Mouse (Mus musculus): ENCODE measurements around the gene Luc7l3. TPM values are rescaled to one million over a fixed set of nuclear protein-coding genes. Genes with fewer than 3 reads are reported as not detected.

Luc7l3 gene
- polyA plus RNA-seq, 1 experiment from 2014 or later = 116 TPM

DNA sequence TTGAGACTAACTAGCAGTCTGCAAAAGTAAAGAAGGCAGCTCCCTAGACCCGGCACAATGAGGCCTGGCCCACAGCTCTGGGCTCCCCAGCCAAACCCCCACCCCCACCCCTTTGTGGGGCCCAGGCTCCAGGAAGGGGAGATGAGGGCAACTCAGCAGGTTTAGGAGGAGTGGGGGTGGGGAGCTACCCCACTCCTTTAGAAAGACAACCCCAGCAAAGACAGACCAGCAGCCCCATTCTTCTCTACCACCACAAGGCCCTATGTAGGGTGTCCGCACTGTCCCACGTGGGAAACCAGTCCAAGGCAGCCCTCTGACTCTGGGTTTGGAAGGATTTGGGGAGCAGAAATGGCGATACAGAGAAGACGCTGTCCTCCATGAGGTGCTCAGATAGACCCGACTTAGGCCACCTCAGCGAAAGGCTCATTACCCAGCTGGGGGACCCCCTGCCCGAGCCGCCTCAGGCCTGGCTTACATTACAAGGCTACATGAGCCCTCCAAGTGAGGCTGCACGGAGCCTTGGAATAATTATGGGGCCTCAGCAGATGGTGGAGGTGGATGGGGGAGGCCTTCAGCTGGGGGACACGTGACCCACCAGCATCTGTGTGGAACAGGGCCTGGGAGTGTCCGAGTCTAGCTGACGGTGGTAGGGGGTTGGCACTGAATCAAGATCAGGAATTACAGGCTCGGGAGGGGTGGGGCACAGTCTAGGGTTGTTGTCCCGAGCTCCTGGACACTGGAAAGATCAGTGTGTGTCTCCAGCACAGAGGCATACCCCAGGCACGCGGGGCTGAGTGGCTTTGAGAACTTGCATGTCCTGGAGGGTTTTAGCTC is 75.6 kb downstream of the Luc7l3 start, which contains the start of gene Wfikkn2:
TSS of gene Wfikkn2 (minus strand) at position 51 of the 834 bp plus-strand sequence.
- Histone ChIP-seq H3K36me3 (ENCODE audit: control insufficient read depth, insufficient read depth, low read length) (no peaks in the 10 kb centered on the region), H3K4me2 (ENCODE audit: low read depth) (no peak within 1 kb of the TSS), H3K9me3 (ENCODE audit: control insufficient read depth, low read length) (no peaks in the 10 kb centered on the region), H3K9ac (ENCODE audit: low read length) (no peak within 1 kb of the TSS), H3K27me3 (ENCODE audit: control insufficient read depth, insufficient read depth, low read length) (0 out of 2 replicates have a peak, but pooled peaks cover 3% of the 10 kb centered on the region), H3K27ac (ENCODE audit: low read depth, low read length) (peak within 1 kb of the TSS; percentile 44), H3K4me1 (ENCODE audit: control insufficient read depth, insufficient read depth, low read length) (peaks cover 20% of the 10 kb centered on the region), H3K4me3 (ENCODE audit: low read depth, low read length) (no peak within 1 kb of the TSS)
- WGBS = 47% methylated on average over 16 of the region's 17 CpGs
- DNase-seq (ENCODE audit: low spot score) (peak; percentile 67), ATAC-seq (ENCODE audit: insufficient read depth, low FRiP score, low TSS enrichment) (peak; percentile 60)

- Histone ChIP-seq H3K36me3 (ENCODE audit: control insufficient read depth, insufficient read depth, low read length) (no peaks in the 10 kb centered on the region), H3K4me1 (ENCODE audit: control insufficient read depth, insufficient read depth, low read length) (peaks cover 23% of the 10 kb centered on the region), H3K9me3 (ENCODE audit: control insufficient read depth, low read length) (no peaks in the 10 kb centered on the region), H3K27ac (ENCODE audit: low read depth, low read length) (no peak overlapping the region), H3K9ac (ENCODE audit: low read length) (no peak overlapping the region), H3K4me3 (ENCODE audit: low read depth, low read length) (no peak overlapping the region), H3K27me3 (ENCODE audit: control insufficient read depth, insufficient read depth, low read length) (0 out of 2 replicates have a peak, but pooled peaks cover 3% of the 10 kb centered on the region), H3K4me2 (ENCODE audit: low read depth) (no peak overlapping the region)
- no peak for ATAC-seq (ENCODE audit: insufficient read depth, low FRiP score, low TSS enrichment)
- 78% methylated on average over 9 of the region's 9 CpGs for WGBS
- no peak for DNase-seq (ENCODE audit: low spot score)
Observed at GRCm38 (mm10) chr11:94244385-94244784, 77.4 kb downstream of the Luc7l3 start.

DNA sequence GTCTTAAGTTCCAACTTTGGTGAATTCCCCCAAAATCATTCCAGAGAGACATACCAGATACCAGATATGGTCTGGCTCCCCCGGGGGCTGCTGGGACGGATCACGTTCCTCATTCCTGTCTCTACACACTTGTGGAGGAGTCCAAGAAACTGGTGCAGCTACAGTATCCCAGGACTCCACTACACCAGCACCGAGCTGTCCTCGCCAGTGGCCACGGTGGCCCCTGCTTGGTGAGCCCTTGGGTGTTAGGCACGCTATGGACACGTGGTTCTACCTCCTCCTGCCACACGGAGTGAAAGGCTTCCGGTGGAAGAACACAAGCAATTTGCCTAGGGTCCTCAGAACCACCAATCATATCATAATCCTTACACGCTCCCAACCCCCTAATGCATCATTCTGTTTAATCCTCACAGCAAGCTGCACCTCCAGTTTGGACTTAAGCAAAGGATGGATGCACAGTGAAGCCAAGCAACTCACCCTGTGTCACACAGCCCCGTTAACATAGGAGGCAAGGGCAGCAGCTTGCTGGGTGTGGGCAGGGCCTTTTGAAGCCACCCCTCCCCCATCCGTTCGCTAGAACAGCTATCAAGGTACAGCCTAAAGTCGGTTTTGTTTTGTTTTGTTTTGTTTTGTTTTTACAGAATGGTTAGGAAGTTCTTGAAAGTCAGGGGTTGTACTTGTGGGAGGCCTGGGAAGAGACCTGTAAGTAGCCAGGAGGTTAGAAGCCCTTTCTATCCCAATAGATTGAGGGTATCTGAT is 78.2 kb downstream of the Luc7l3 start:
- Histone ChIP-seq H3K9ac (ENCODE audit: low read length) (no peak overlapping the region), H3K4me3 (ENCODE audit: low read depth, low read length) (no peak overlapping the region), H3K4me1 (ENCODE audit: control insufficient read depth, insufficient read depth, low read length) (peaks cover 23% of the 10 kb centered on the region), H3K27ac (ENCODE audit: low read depth, low read length) (no peak overlapping the region), H3K9me3 (ENCODE audit: control insufficient read depth, low read length) (no peaks in the 10 kb centered on the region), H3K4me2 (ENCODE audit: low read depth) (peak overlapping the region; percentile 54), H3K36me3 (ENCODE audit: control insufficient read depth, insufficient read depth, low read length) (no peaks in the 10 kb centered on the region), H3K27me3 (ENCODE audit: control insufficient read depth, insufficient read depth, low read length) (0 out of 2 replicates have a peak, but pooled peaks cover 3% of the 10 kb centered on the region)
- ATAC-seq (ENCODE audit: insufficient read depth, low FRiP score, low TSS enrichment) (no peak), DNase-seq (ENCODE audit: low spot score) (no peak)
- 38% methylated on average over 15 of the region's 15 CpGs for WGBS

DNA sequence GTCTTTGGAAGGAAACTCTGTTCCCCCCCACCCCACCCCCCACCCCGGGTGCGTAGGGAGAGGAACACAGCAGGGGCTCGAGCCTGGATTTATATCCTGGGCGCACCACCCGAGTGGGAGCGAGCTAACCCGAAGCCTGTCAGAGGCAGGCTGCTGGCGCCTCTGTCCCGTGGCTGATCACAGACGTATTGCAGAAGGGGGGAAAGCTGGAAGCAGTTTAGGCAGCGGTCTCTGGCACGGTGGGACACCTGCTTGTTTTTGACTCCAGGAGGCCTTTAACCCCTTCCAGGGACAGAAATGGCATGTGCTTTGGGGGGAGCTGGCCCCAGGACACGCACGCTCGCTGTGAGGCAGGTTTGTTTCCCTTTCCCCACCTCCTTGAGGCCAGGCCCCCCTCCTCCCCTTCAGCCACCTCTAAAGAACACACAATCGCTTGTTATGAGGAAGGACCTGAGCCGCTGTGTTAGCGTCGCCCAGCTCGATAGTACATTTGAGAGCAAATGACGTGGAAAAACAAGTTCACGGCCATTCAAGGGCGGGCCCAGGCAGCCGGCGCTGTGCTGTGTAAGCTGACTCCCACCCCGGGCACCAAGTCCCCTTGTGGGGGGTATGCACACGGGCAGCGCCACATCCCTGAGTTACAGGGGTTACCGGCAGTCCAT is 78.9 kb downstream of the Luc7l3 start:
- ATAC-seq (ENCODE audit: insufficient read depth, low FRiP score, low TSS enrichment) (peak; percentile 45; the same call in 1 of the 2 replicates), DNase-seq (ENCODE audit: low spot score) (peak; percentile 71)
- H3K4me3 ChIP-seq (ENCODE audit: low read depth, low read length) = peak overlapping the region; percentile 19
- H3K36me3 ChIP-seq (ENCODE audit: control insufficient read depth, insufficient read depth, low read length) = no peaks in the 10 kb centered on the region
- H3K27me3 ChIP-seq (ENCODE audit: control insufficient read depth, insufficient read depth, low read length) = 0 out of 2 replicates have a peak, but pooled peaks cover 3% of the 10 kb centered on the region
- peak overlapping the region; percentile 54 for H3K4me2 ChIP-seq (ENCODE audit: low read depth)
- H3K9ac ChIP-seq (ENCODE audit: low read length) = peak overlapping the region; percentile 44
- H3K9me3 ChIP-seq (ENCODE audit: control insufficient read depth, low read length) = no peaks in the 10 kb centered on the region
- peaks cover 23% of the 10 kb centered on the region for H3K4me1 ChIP-seq (ENCODE audit: control insufficient read depth, insufficient read depth, low read length)
- 0 out of 2 replicates have a peak overlapping the region, but pooled peaks have one; percentile 27 for H3K27ac ChIP-seq (ENCODE audit: low read depth, low read length)
- 2% methylated on average over 29 of the region's 29 CpGs for WGBS

- Histone ChIP-seq H3K4me1 (ENCODE audit: control insufficient read depth, insufficient read depth, low read length) (peaks cover 15% of the 10 kb centered on the region), H3K9ac (ENCODE audit: low read length) (no peak overlapping the region), H3K36me3 (ENCODE audit: control insufficient read depth, insufficient read depth, low read length) (no peaks in the 10 kb centered on the region), H3K27ac (ENCODE audit: low read depth, low read length) (no peak overlapping the region), H3K9me3 (ENCODE audit: control insufficient read depth, low read length) (no peaks in the 10 kb centered on the region), H3K4me2 (ENCODE audit: low read depth) (no peak overlapping the region), H3K4me3 (ENCODE audit: low read depth, low read length) (no peak overlapping the region), H3K27me3 (ENCODE audit: control insufficient read depth, insufficient read depth, low read length) (0 out of 2 replicates have a peak, but pooled peaks cover 3% of the 10 kb centered on the region)
- ATAC-seq (ENCODE audit: insufficient read depth, low FRiP score, low TSS enrichment) = no peak
- 54% methylated on average over 9 of the region's 9 CpGs for WGBS
- no peak for DNase-seq (ENCODE audit: low spot score)
Observed at GRCm38 (mm10) chr11:94239706-94240105, 82.1 kb downstream of the Luc7l3 start.

GRCm38 (mm10) chr11:94238786-94239185 is 83.0 kb downstream of the Luc7l3 start:
- DNase-seq (ENCODE audit: low spot score) (no peak), ATAC-seq (ENCODE audit: insufficient read depth, low FRiP score, low TSS enrichment) (no peak)
- 0 out of 2 replicates have a peak, but pooled peaks cover 3% of the 10 kb centered on the region for H3K27me3 ChIP-seq (ENCODE audit: control insufficient read depth, insufficient read depth, low read length)
- no peaks in the 10 kb centered on the region for H3K9me3 ChIP-seq (ENCODE audit: control insufficient read depth, low read length)
- no peaks in the 10 kb centered on the region for H3K36me3 ChIP-seq (ENCODE audit: control insufficient read depth, insufficient read depth, low read length)
- no peak overlapping the region for H3K4me3 ChIP-seq (ENCODE audit: low read depth, low read length)
- H3K4me2 ChIP-seq (ENCODE audit: low read depth) = no peak overlapping the region
- H3K9ac ChIP-seq (ENCODE audit: low read length) = no peak overlapping the region
- no peak overlapping the region for H3K27ac ChIP-seq (ENCODE audit: low read depth, low read length)
- 94% methylated on average over 8 of the region's 8 CpGs for WGBS
- peaks cover 15% of the 10 kb centered on the region for H3K4me1 ChIP-seq (ENCODE audit: control insufficient read depth, insufficient read depth, low read length)

Other genes with a start within 250 kb of the Luc7l3 start
- gene Tob1, start 110.5 kb downstream of the Luc7l3 start, polyA plus RNA-seq (2014; fragmentation: Nextera tagmentation; extraction: Ambion mirVana) = 33.3 and 35.6 TPM in 2 replicates
- gene Wfikkn2, start 76.0 kb downstream of the Luc7l3 start, polyA plus RNA-seq (2014; fragmentation: Nextera tagmentation; extraction: Ambion mirVana) = 1.2 and 2.5 TPM in 2 replicates
- gene Gm21885, start 40.1 kb downstream of the Luc7l3 start, polyA plus RNA-seq (2014; fragmentation: Nextera tagmentation; extraction: Ambion mirVana) = 0.43 TPM in 1 of 2 replicates, not detected in the other
- 22.9 and 23.4 TPM in 2 replicates for gene Ankrd40, start 6.0 kb upstream of the Luc7l3 start, polyA plus RNA-seq (2014; fragmentation: Nextera tagmentation; extraction: Ambion mirVana)
- gene Abcc3, start 71.0 kb upstream of the Luc7l3 start, polyA plus RNA-seq (2014; fragmentation: Nextera tagmentation; extraction: Ambion mirVana) = 0.60 and 1.2 TPM in 2 replicates
- 9.0 and 10.0 TPM in 2 replicates for gene Cacna1g, start 152.2 kb upstream of the Luc7l3 start, polyA plus RNA-seq (2014; fragmentation: Nextera tagmentation; extraction: Ambion mirVana)
- gene Spata20, start 164.2 kb upstream of the Luc7l3 start, polyA plus RNA-seq (2014; fragmentation: Nextera tagmentation; extraction: Ambion mirVana) = 0.23 TPM in 1 of 2 replicates, not detected in the other
- 0.68 and 0.72 TPM in 2 replicates for gene Epn3, start 178.0 kb upstream of the Luc7l3 start, polyA plus RNA-seq (2014; fragmentation: Nextera tagmentation; extraction: Ambion mirVana)
- gene Mycbpap, start 199.8 kb upstream of the Luc7l3 start, polyA plus RNA-seq (2014; fragmentation: Nextera tagmentation; extraction: Ambion mirVana) = 1.4 and 3.2 TPM in 2 replicates
- gene Rsad1, start 227.3 kb upstream of the Luc7l3 start, polyA plus RNA-seq (2014; fragmentation: Nextera tagmentation; extraction: Ambion mirVana) = 2.8 and 3.4 TPM in 2 replicates
- 0.42 and 0.53 TPM in 2 replicates for gene Chad, start 243.1 kb upstream of the Luc7l3 start, polyA plus RNA-seq (2014; fragmentation: Nextera tagmentation; extraction: Ambion mirVana)

Measured in neural tube, embryonic 11.5 days (tissue).